Mouse (Mus musculus) midbrain, embryonic 14.5 days (tissue): Measurements from ENCODE around the gene Insc. TPM values are rescaled to one million over a fixed set of nuclear protein-coding genes. Genes with fewer than 3 reads are reported as not detected.
"Not testable (repeated sequence)": the region's sequence is repeated elsewhere in the genome, so short reads cannot be mapped to it uniquely, and the experiment has no call there.

Experiments
- ATAC-seq: fragments of 200-750 bp; cut with Nextera tagmentation; 2 replicates; pipeline ENCODE4 v1.8.0; 2017; ENCODE audit warnings: moderate number of reproducible peaks, moderate library complexity; ENCODE audit not compliant: low FRiP score, low TSS enrichment
- DNase-seq: peaks from one replicate; pipeline ENCODE4 v3.0.0-alpha.2; 2015
- H3K27ac ChIP-seq: fragments of 300-500 bp; sonication (generic); replicated peaks from 2 replicates; pipeline ENCODE4 v1.5.1; 2014; ENCODE audit warnings: mild to moderate bottlenecking, low read depth, low read length, moderate library complexity
- H3K27me3 ChIP-seq: fragments of 300-500 bp; sonication (generic); 2 replicates; pipeline ENCODE4 v1.6.1; 2014; ENCODE audit warnings: low read length, control low read depth, mixed read lengths; ENCODE audit not compliant: control insufficient read depth, insufficient read depth
- H3K36me3 ChIP-seq: fragments of 300-500 bp; sonication (generic); 2 replicates; pipeline ENCODE4 v1.6.1; 2014; ENCODE audit warnings: low read length, control low read depth; ENCODE audit not compliant: control insufficient read depth, insufficient read depth
- H3K4me1 ChIP-seq: fragments of 300-500 bp; sonication (generic); 2 replicates; pipeline ENCODE4 v1.6.1; 2014; ENCODE audit warnings: mild to moderate bottlenecking, antibody characterized with exemption, low read length, control low read depth; ENCODE audit not compliant: control insufficient read depth, insufficient read depth
- H3K4me2 ChIP-seq: fragments of 300-500 bp; sonication (generic); 2 replicates; pipeline ENCODE4 v1.6.1; 2014; ENCODE audit warnings: mild to moderate bottlenecking, low read length, moderate library complexity
- H3K4me3 ChIP-seq: fragments of 300-500 bp; sonication (generic); replicated peaks from 2 replicates; pipeline ENCODE4 v1.5.1; 2014; ENCODE audit warnings: low read depth, low read length
- H3K9ac ChIP-seq: fragments of 300-500 bp; sonication (generic); replicated peaks from 2 replicates; pipeline ENCODE4 v1.6.1; 2014; ENCODE audit warnings: mild to moderate bottlenecking, low read length, moderate library complexity
- H3K9me3 ChIP-seq: fragments of 300-500 bp; sonication (generic); 2 replicates; pipeline ENCODE4 v1.6.1; 2016; ENCODE audit warnings: low read length, control low read depth, mixed read lengths; ENCODE audit not compliant: control insufficient read depth
- WGBS: fragments of 180-500 bp; shearing (Covaris S2); extraction: QIAGEN DNeasy Blood & Tissue Kit; methylation state at CpG from one replicate; pipeline ENCODE4 v1.1.7; 2014; 5-methylcytosine and 5-hydroxymethylcytosine counted together
- polyA plus RNA-seq: library from polyadenylated mRNA; unstranded; fragments of >200 nt; fragmentation: Nextera tagmentation; extraction: Ambion mirVana; gene quantifications from 2 replicates; pipeline ENCODE4 v1.2.1, GENCODE M21; 2014

The Insc gene
- polyA plus RNA-seq, 1 experiment from 2014 or later: 1.3 TPM

- ATAC-seq, H3K4me1 ChIP-seq, H3K27me3 ChIP-seq, H3K4me3 ChIP-seq, H3K36me3 ChIP-seq, DNase-seq, H3K9ac ChIP-seq, H3K27ac ChIP-seq, H3K9me3 ChIP-seq, H3K4me2 ChIP-seq: not testable (repeated sequence)
- 64% methylated on average over 4 of the region's 4 CpGs for WGBS
Measured at GRCm38 (mm10) chr7:114729696-114730095, 13.8 kb upstream of the Insc start.

- Histone ChIP-seq H3K4me2 (no peak overlapping the region), H3K4me3 (no peak overlapping the region), H3K4me1 (no peaks in the 10 kb centered on the region), H3K9me3 (no peaks in the 10 kb centered on the region), H3K9ac (no peak overlapping the region), H3K27me3 (no peaks in the 10 kb centered on the region), H3K36me3 (no peaks in the 10 kb centered on the region), H3K27ac (no peak overlapping the region)
- DNase-seq: no peak
- ATAC-seq: no peak
- WGBS: 79% methylated on average over 6 of the region's 6 CpGs
Measured at GRCm38 (mm10) chr7:114731175-114731574, 12.3 kb upstream of the Insc start.

- ATAC-seq, H3K4me1 ChIP-seq, H3K4me3 ChIP-seq, H3K4me2 ChIP-seq, H3K9me3 ChIP-seq, H3K36me3 ChIP-seq, H3K27me3 ChIP-seq, H3K27ac ChIP-seq, H3K9ac ChIP-seq: not testable (repeated sequence)
- peak; percentile 15 for DNase-seq
- WGBS: 45% methylated on average over 4 of the region's 4 CpGs
Measured at GRCm38 (mm10) chr7:114731700-114732099, 11.8 kb upstream of the Insc start.

GRCm38 (mm10) chr7:114736256-114736655, 7.2 kb upstream of the Insc start:
- no peak for DNase-seq
- no peak overlapping the region for H3K4me2 ChIP-seq
- H3K27ac ChIP-seq: no peak overlapping the region
- H3K9me3 ChIP-seq: no peaks in the 10 kb centered on the region
- no peaks in the 10 kb centered on the region for H3K27me3 ChIP-seq
- 41% methylated on average over 5 of the region's 5 CpGs for WGBS
- ATAC-seq: no peak
- H3K4me3 ChIP-seq: no peak overlapping the region
- H3K9ac ChIP-seq: no peak overlapping the region
- no peaks in the 10 kb centered on the region for H3K4me1 ChIP-seq
- H3K36me3 ChIP-seq: no peaks in the 10 kb centered on the region

- Histone ChIP-seq H3K9me3 (no peaks in the 10 kb centered on the region), H3K9ac (no peak overlapping the region), H3K27me3 (no peaks in the 10 kb centered on the region), H3K4me1 (no peaks in the 10 kb centered on the region), H3K36me3 (no peaks in the 10 kb centered on the region), H3K4me2 (no peak overlapping the region), H3K27ac (no peak overlapping the region), H3K4me3 (no peak overlapping the region)
- DNase-seq (no peak), ATAC-seq (no peak)
Measured at GRCm38 (mm10) chr7:114738166-114738565, 5.3 kb upstream of the Insc start.

- no peaks in the 10 kb centered on the region for H3K9me3 ChIP-seq
- 43% methylated on average over 6 of the region's 6 CpGs for WGBS
- H3K9ac ChIP-seq: no peak overlapping the region
- no peak overlapping the region for H3K4me3 ChIP-seq
- ATAC-seq: no peak
- no peaks in the 10 kb centered on the region for H3K4me1 ChIP-seq
- no peaks in the 10 kb centered on the region for H3K27me3 ChIP-seq
- no peak for DNase-seq
- H3K27ac ChIP-seq: no peak overlapping the region
- H3K36me3 ChIP-seq: no peaks in the 10 kb centered on the region
- H3K4me2 ChIP-seq: no peak overlapping the region
Measured at GRCm38 (mm10) chr7:114740360-114741165, 2.9 kb upstream of the Insc start.

- Histone ChIP-seq H3K4me2 (peak overlapping the region; percentile 74), H3K4me1 (no peaks in the 10 kb centered on the region), H3K4me3 (no peak overlapping the region), H3K27me3 (no peaks in the 10 kb centered on the region; the same call in 1 of the 2 replicates), H3K9me3 (no peaks in the 10 kb centered on the region), H3K9ac (no peak overlapping the region), H3K36me3 (no peaks in the 10 kb centered on the region), H3K27ac (no peak overlapping the region)
- ATAC-seq: no peak
- WGBS: 57% methylated on average over 3 of the region's 3 CpGs
- peak; percentile 19 for DNase-seq
Measured at GRCm38 (mm10) chr7:114744639-114745245, 1.2 kb downstream of the Insc start.

GRCm38 (mm10) chr7:114745481-114746271, 2.2 kb downstream of the Insc start:
- ATAC-seq: peak; percentile 37; the same call in 1 of the 2 replicates
- no peaks in the 10 kb centered on the region; the same call in 1 of the 2 replicates for H3K27me3 ChIP-seq
- peak overlapping the region; percentile 74 for H3K4me2 ChIP-seq
- no peaks in the 10 kb centered on the region for H3K4me1 ChIP-seq
- H3K4me3 ChIP-seq: peak overlapping the region; percentile 36
- no peaks in the 10 kb centered on the region for H3K36me3 ChIP-seq
- no peaks in the 10 kb centered on the region for H3K9me3 ChIP-seq
- WGBS: 5% methylated on average over 34 of the region's 34 CpGs
- peak overlapping the region; percentile 52 for H3K9ac ChIP-seq
- no peak overlapping the region for H3K27ac ChIP-seq
- peak; percentile 62 for DNase-seq
